Mouse (Mus musculus) neural tube, embryonic 15.5 days (tissue): ENCODE results near the gene Tmed11. TPM values are rescaled to one million over a fixed set of nuclear protein-coding genes. Genes with fewer than 3 reads are reported as not detected.
"Not testable (repeated sequence)": the region's sequence is repeated elsewhere in the genome, so short reads cannot be mapped to it uniquely, and the experiment has no call there.

Experiments
- ATAC-seq: fragments of 200-750 bp; cut with Nextera tagmentation; 2 replicates; pipeline ENCODE4 v1.8.0; 2017; ENCODE audit warnings: mild to moderate bottlenecking, moderate TSS enrichment, moderate library complexity; ENCODE audit not compliant: low FRiP score
- H3K27ac ChIP-seq: fragments of 300-500 bp; sonication (generic); replicated peaks from 2 replicates; pipeline ENCODE4 v1.5.1; 2015; ENCODE audit warnings: mild to moderate bottlenecking, inconsistent platforms
- H3K27me3 ChIP-seq: fragments of 300-500 bp; sonication (generic); replicated peaks from 2 replicates; pipeline ENCODE4 v1.6.1; 2015; ENCODE audit warnings: inconsistent platforms
- H3K36me3 ChIP-seq: fragments of 300-500 bp; sonication (generic); 2 replicates; pipeline ENCODE4 v1.6.1; 2015; ENCODE audit warnings: inconsistent platforms
- H3K4me1 ChIP-seq: fragments of 300-500 bp; sonication (generic); 2 replicates; pipeline ENCODE4 v1.6.1; 2015; ENCODE audit warnings: inconsistent platforms
- H3K4me2 ChIP-seq: fragments of 300-500 bp; sonication (generic); 2 replicates; pipeline ENCODE4 v1.6.1; 2015; ENCODE audit warnings: inconsistent platforms, mild to moderate bottlenecking, moderate library complexity
- H3K4me3 ChIP-seq: fragments of 300-500 bp; sonication (generic); replicated peaks from 2 replicates; pipeline ENCODE4 v1.5.1; 2015; ENCODE audit warnings: mild to moderate bottlenecking, inconsistent platforms
- H3K9ac ChIP-seq: fragments of 300-500 bp; sonication (generic); replicated peaks from 2 replicates; pipeline ENCODE4 v1.6.1; 2015; ENCODE audit warnings: mild to moderate bottlenecking, inconsistent platforms
- H3K9me3 ChIP-seq: fragments of 300-500 bp; sonication (generic); replicated peaks from 2 replicates; pipeline ENCODE4 v1.6.1; 2016; ENCODE audit warnings: inconsistent platforms
- WGBS: fragments of 180-500 bp; shearing (Covaris S2); methylation state at CpG from one replicate; pipeline ENCODE4 v1.1.7; 2015; ENCODE audit warnings: mixed read lengths; 5-methylcytosine and 5-hydroxymethylcytosine counted together
- polyA plus RNA-seq: library from polyadenylated mRNA; unstranded; fragments of >200 nt; fragmentation: Nextera tagmentation; extraction: Ambion mirVana; gene quantifications from 2 replicates; pipeline ENCODE4 v1.2.1, GENCODE M21; 2015

Tmed11 gene
- polyA plus RNA-seq: not detected in 2 replicates

GRCm38 (mm10) chr5:108795263-108795662, at the start of gene Tmed11:
Gene Tmed11, minus strand, starts transcription at chr5:108795363.
- H3K9me3 ChIP-seq, H3K36me3 ChIP-seq, ATAC-seq, H3K4me1 ChIP-seq, H3K4me3 ChIP-seq, H3K27me3 ChIP-seq, H3K9ac ChIP-seq, H3K27ac ChIP-seq, H3K4me2 ChIP-seq: not testable (repeated sequence)
- 66% methylated on average over 2 of the region's 2 CpGs for WGBS

- Histone ChIP-seq H3K4me2 (no peak overlapping the region), H3K4me1 (no peaks in the 10 kb centered on the region), H3K4me3 (no peak overlapping the region), H3K9ac (no peak overlapping the region), H3K27ac (no peak overlapping the region), H3K27me3 (no peaks in the 10 kb centered on the region), H3K36me3 (no peaks in the 10 kb centered on the region), H3K9me3 (no peaks in the 10 kb centered on the region)
- ATAC-seq: no peak
- WGBS: 73% methylated on average over 1 of the region's 1 CpGs
These were observed 41.0 kb upstream of the Tmed11 start for GRCm38 (mm10) chr5:108836156-108836555.

GRCm38 (mm10) chr5:108823276-108823675, 28.1 kb upstream of the Tmed11 start:
- Histone ChIP-seq H3K9ac (no peak overlapping the region), H3K27ac (no peak overlapping the region), H3K36me3 (no peaks in the 10 kb centered on the region), H3K9me3 (no peaks in the 10 kb centered on the region), H3K4me1 (no peaks in the 10 kb centered on the region), H3K27me3 (no peaks in the 10 kb centered on the region), H3K4me2 (no peak overlapping the region), H3K4me3 (no peak overlapping the region)
- WGBS: 85% methylated on average over 2 of the region's 2 CpGs
- ATAC-seq: no peak

GRCm38 (mm10) chr5:108808750-108809149, 13.6 kb upstream of the Tmed11 start, which contains the start of gene Vmn2r8:
Gene Vmn2r8, minus strand, starts transcription at chr5:108808850.
- not testable (repeated sequence) for H3K27me3 ChIP-seq, H3K4me2 ChIP-seq, H3K36me3 ChIP-seq, H3K4me1 ChIP-seq, H3K9me3 ChIP-seq, ATAC-seq, H3K27ac ChIP-seq, H3K9ac ChIP-seq, H3K4me3 ChIP-seq
- WGBS: 73% methylated on average over 2 of the region's 2 CpGs

- Histone ChIP-seq H3K9me3 (no peaks in the 10 kb centered on the region), H3K27ac (no peak overlapping the region), H3K9ac (no peak overlapping the region), H3K4me2 (no peak overlapping the region), H3K4me3 (no peak overlapping the region), H3K27me3 (no peaks in the 10 kb centered on the region), H3K36me3 (no peaks in the 10 kb centered on the region), H3K4me1 (no peaks in the 10 kb centered on the region)
- ATAC-seq: no peak
- 60% methylated on average over 1 of the region's 1 CpGs for WGBS
These were observed 8.5 kb upstream of the Tmed11 start for GRCm38 (mm10) chr5:108803646-108804045.

- 24% methylated on average over 1 of the region's 1 CpGs for WGBS
- H3K4me1 ChIP-seq, H3K27me3 ChIP-seq, H3K36me3 ChIP-seq, ATAC-seq, H3K9me3 ChIP-seq, H3K4me3 ChIP-seq, H3K4me2 ChIP-seq, H3K27ac ChIP-seq, H3K9ac ChIP-seq: not testable (repeated sequence)
These were observed 4.8 kb downstream of the Tmed11 start for GRCm38 (mm10) chr5:108790385-108790784.

- no peak for ATAC-seq
- no peak within 1 kb of the TSS for H3K4me2 ChIP-seq
- H3K4me1 ChIP-seq: no peaks in the 10 kb centered on the region
- no peak within 1 kb of the TSS for H3K4me3 ChIP-seq
- no peak within 1 kb of the TSS for H3K9ac ChIP-seq
- H3K36me3 ChIP-seq: no peaks in the 10 kb centered on the region
- 79% methylated on average over 40 of the region's 40 CpGs for WGBS
- H3K9me3 ChIP-seq: no peaks in the 10 kb centered on the region
- no peak within 1 kb of the TSS for H3K27ac ChIP-seq
- H3K27me3 ChIP-seq: no peaks in the 10 kb centered on the region
These were observed 20.4 kb downstream of the Tmed11 start, which contains the start of gene Rnf212 for GRCm38 (mm10) chr5:108774630-108775306. Gene Rnf212, minus strand, starts transcription at chr5:108774982.

- no peaks in the 10 kb centered on the region for H3K27me3 ChIP-seq
- H3K36me3 ChIP-seq: no peaks in the 10 kb centered on the region
- H3K9ac ChIP-seq: no peak overlapping the region
- no peaks in the 10 kb centered on the region for H3K4me1 ChIP-seq
- no peak overlapping the region for H3K4me3 ChIP-seq
- no peak for ATAC-seq
- no peak overlapping the region for H3K27ac ChIP-seq
- H3K4me2 ChIP-seq: no peak overlapping the region
- 90% methylated on average over 2 of the region's 2 CpGs for WGBS
- H3K9me3 ChIP-seq: no peaks in the 10 kb centered on the region
These were observed 35.2 kb downstream of the Tmed11 start for GRCm38 (mm10) chr5:108760002-108760401.

GRCm38 (mm10) chr5:108758396-108758795, 36.8 kb downstream of the Tmed11 start:
- Histone ChIP-seq H3K4me1 (no peaks in the 10 kb centered on the region), H3K9me3 (no peaks in the 10 kb centered on the region), H3K4me3 (no peak overlapping the region), H3K27me3 (no peaks in the 10 kb centered on the region), H3K36me3 (no peaks in the 10 kb centered on the region), H3K27ac (no peak overlapping the region), H3K9ac (no peak overlapping the region), H3K4me2 (no peak overlapping the region)
- 69% methylated on average over 3 of the region's 3 CpGs for WGBS
- no peak for ATAC-seq

GRCm38 (mm10) chr5:108751258-108751657, 43.9 kb downstream of the Tmed11 start:
- not testable (repeated sequence) for ATAC-seq, H3K9me3 ChIP-seq, H3K9ac ChIP-seq, H3K27ac ChIP-seq, H3K36me3 ChIP-seq, H3K27me3 ChIP-seq, H3K4me2 ChIP-seq, H3K4me3 ChIP-seq, H3K4me1 ChIP-seq
- WGBS: 89% methylated on average over 4 of the region's 4 CpGs

GRCm38 (mm10) chr5:108750328-108751210, 44.6 kb downstream of the Tmed11 start:
- no peak for ATAC-seq
- Histone ChIP-seq H3K27ac (no peak overlapping the region), H3K9ac (no peak overlapping the region), H3K9me3 (no peaks in the 10 kb centered on the region), H3K4me1 (no peaks in the 10 kb centered on the region), H3K4me3 (no peak overlapping the region), H3K27me3 (no peaks in the 10 kb centered on the region), H3K36me3 (no peaks in the 10 kb centered on the region), H3K4me2 (no peak overlapping the region)
- 89% methylated on average over 5 of the region's 5 CpGs for WGBS

GRCm38 (mm10) chr5:108744629-108745028, 50.5 kb downstream of the Tmed11 start:
- whole genome bisulfite sequencing: 86% methylated on average over 3 of the region's 3 CpGs
- no peaks in the 10 kb centered on the region for H3K9me3 ChIP-seq
- H3K4me1 ChIP-seq: no peaks in the 10 kb centered on the region
- ATAC-seq: no peak
- no peaks in the 10 kb centered on the region for H3K27me3 ChIP-seq
- no peaks in the 10 kb centered on the region for H3K36me3 ChIP-seq
- no peak overlapping the region for H3K27ac ChIP-seq
- no peak overlapping the region for H3K4me2 ChIP-seq
- H3K4me3 ChIP-seq: no peak overlapping the region
- no peak overlapping the region for H3K9ac ChIP-seq
